Mouse (Mus musculus) right cerebral cortex, postnatal 14 days (tissue): ENCODE measurements around the gene Ppp1r14a.

Experiments used
- DNase-seq: peaks from one replicate; pipeline ENCODE4 v3.0.0; 2022

Ppp1r14a gene

DNA sequence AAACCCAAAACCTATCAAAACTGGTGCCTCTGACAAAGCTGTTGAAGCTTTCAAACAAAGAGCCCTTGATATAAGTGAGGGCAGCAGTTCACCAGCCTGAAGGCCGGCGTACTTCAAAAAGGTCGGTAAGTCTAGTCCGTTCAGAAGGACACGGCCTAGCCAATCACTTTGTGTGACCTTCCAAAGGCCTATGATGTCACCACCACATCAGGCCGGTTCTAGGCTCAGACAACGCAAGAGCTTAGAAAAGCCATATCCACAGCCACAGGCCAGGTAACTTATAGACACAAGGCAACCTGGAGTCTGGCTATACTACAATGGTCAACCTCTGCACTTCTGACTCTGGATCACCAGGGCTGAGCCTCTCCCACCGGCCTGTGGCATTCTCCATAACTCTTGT, 9.2 kb upstream of the Ppp1r14a start:
- no peak for DNase-seq

DNA sequence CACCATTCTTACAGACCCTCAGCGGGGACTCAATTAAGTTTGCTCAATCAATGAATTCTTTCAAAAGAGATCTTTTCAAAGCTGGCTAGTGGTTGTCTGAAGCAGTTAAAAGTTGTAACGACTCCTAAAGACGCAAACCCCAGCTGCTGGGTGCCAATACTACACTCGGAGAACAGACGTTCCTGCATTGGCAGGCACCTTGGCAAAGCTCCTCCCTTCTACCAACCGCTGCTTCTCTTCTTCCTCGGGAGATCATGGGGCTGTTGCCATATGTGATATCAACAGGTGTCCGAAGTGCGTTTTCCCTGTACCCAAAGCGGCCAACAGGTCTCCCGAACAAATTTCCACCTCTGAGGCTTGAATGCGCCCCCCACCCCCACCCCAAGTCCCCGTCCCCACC, 8.3 kb upstream of the Ppp1r14a start:
- DNase-seq, result no peak

DNA sequence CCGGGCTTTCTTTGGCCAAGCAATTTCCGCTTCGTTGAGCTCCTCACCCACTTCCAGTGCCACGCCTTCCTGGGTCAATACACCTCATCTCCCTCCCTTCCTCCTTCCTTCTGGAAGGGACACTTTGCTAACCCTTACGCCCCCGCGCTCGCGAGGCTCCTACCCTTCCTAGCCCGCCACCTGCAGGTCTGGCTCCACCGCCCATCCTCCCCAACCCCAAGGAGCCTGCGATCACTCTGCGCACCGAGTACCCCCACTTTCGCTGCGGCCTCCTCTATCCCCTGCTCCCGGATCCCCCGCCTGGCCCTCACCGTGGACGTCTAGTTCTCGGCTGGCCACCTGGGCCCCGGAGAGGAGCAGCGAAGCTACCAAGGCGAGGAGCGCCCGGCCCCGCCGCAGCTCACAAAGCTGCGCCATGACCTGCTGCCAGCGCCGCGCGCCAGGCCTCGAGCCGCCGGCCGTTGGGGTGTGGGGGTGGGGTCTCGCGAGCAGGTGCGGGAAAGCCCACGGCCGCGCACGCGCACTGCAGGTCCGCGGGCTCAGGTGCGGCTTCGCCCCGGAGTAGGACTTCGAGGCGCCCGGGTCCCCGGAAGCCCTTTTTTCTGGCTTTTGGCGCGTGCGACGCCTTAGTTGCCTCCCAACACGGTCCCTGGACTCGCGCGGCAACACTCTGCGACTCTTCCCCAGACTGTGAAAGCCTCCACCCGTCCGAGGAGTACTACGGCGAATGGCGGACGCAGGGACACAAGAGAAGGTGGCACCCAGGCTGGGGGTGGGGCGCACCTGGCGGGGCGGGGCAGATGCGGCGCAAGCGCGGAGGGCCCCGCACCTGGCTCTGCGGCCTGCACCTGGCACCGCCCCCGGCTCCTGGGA, 7.7 kb upstream of the Ppp1r14a start, which contains the start of gene Spint2:
TSS of gene Spint2 (minus strand) at position 712 of the 873 bp plus-strand sequence.
- no peak for DNase-seq

DNA sequence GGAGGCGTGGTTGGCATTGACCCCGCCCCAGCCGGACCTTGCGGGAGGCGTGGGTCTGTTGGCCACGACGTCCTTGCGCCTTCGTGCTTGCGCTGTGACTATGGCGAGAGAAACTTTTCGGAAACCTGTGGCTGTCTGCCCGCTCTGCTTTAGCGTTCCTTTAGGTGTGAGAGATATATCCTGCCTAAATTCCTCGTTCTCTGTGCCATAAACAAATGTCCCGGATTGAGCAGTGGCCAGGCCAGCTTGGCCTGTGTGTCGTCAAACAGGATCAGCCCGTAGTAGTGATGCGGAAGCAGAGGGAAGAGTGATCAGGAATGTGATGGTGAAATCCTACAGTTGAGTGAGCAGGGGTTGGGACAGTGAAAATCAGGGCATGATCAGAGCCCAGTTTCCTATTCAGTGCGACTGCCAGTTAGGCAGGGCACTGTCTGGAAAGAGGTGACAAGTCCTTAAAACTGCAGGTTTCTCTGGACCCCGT, 7.0 kb upstream of the Ppp1r14a start:
- no peak for DNase-seq

DNA sequence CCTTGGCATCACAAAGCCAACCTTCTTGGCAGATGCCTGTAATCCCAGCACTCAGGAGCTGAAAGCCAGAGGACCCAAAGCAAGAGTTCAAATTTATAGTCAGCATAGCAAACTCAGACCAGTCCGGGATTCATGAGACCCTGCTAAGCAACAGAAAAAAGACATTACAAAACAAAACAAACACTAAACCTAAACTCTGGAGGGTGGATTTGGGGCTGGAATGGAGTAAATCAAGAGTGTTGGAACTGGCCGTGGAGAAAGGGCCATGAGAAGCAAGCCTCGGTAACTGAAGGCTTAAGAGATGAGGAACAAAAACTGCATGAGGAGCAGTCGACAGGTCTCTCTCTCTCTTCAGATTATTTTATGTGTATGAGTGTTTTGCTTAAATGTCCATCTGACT, 5.2 kb upstream of the Ppp1r14a start:
- DNase-seq, result no peak

DNA sequence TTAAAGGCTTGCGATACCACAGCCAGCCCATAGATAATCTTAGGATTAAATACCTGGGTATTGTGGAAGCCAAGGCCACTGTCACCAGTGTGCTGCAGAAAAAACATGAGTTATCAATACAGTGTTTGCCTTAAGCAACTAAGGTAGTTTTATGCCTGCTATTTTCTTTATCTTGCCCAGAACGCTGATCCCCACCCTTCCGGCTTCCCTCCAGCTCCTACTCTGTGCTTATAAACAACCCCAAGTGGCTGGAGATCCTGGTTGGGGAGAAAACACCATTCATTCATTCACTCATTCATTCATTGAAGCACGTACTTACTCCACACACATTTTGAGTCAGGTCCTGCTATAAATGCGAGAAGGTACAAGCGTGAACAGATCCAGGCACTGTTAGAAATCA, 4.6 kb upstream of the Ppp1r14a start:
- no peak for DNase-seq

DNA sequence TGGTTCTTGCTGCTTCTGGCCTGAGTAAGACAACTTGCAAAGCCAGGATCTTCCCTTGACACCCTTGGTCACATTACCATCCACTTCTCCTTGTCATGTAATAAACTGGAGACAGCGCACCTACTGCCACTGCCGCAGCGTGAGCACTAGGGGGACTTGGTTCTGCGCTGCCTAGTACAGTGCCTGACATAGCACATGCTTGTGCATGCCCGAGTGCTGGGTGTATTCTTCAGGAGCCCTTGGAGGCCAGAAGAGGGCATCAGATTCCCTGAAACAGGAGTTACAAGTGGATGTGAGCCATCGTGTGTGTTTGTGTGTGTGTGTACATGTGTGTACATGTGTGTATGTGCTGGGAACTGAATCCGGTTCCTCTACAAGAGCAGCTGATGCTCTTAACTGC, 1.6 kb upstream of the Ppp1r14a start:
- no peak for DNase-seq

DNA sequence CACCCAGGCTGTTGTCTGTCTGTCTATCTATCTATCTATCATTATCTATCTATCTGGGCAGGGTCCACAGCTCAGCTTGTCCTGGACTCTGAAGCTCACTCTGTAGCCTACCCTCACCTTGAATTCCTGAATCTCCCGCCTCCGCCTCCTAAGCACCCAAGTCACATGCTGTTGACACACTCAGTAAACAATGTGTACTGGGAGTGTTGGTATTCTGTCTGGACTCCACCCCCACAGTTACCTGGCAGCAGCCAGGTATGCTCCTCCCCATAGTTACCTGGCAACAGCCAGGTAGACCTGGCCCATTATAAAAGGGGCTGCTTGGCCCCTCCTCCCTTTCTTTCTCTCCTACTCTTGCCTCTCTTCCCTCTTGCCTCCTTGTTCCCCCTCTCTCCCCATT, 1.0 kb upstream of the Ppp1r14a start:
- no peak for DNase-seq

DNA sequence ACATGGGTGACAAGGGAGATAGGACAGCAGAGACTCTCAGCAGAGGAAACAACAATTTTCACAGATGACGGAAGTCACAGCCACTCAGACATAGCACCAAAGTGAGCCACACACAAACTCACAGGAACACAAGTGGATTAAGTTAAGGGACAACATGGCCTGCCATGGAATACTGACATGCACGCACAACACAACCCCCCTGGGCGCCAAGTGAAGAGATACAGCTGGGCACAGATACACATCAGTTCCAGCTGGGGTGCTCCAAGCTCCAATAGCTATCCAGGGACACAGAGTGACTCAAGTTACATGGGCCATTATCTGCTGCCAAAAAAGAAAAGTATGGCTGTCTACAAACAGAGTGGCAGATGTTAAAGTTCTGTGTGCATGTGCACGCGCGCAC, 748 bp downstream of the Ppp1r14a start:
- DNase-seq, result no peak

DNA sequence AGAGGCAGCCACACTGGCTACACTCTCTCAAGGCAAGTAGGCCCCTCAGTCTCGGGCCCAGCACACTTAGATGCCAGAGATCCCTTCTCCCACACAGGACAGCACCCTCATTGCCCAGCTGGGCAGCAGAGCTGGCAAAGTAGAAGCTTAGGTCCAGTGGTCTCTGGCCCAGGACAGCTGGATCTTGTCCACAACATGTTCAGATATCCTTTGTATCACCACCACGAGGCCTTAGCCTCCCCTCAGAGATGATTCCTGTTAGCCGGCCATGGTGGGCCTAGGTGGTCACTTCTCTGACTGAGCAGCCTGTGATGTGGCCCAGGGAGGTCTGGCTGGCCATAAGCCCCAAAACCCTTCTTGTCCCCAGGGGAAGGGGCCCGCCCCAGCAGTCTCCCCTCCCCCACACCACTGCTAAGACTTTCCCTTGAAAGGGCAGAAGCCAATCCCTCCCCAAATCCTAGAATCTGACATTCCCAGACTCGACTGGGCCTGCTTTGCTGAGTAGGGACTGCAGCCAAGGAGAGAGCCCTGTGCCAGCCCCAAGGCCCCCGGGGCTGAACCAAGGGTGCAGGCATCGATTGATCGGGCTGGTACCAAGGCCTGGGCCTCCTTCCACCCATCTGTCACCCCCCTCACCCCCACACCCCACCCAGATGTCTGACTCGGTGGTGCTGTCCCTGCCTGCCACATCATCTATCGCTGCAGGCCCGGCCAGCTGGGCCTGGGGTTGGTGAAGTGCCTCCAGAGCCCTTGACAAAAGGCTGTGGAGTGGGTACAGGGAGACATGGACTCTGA, 1.8 kb downstream of the Ppp1r14a start:
- no peak for DNase-seq

DNA sequence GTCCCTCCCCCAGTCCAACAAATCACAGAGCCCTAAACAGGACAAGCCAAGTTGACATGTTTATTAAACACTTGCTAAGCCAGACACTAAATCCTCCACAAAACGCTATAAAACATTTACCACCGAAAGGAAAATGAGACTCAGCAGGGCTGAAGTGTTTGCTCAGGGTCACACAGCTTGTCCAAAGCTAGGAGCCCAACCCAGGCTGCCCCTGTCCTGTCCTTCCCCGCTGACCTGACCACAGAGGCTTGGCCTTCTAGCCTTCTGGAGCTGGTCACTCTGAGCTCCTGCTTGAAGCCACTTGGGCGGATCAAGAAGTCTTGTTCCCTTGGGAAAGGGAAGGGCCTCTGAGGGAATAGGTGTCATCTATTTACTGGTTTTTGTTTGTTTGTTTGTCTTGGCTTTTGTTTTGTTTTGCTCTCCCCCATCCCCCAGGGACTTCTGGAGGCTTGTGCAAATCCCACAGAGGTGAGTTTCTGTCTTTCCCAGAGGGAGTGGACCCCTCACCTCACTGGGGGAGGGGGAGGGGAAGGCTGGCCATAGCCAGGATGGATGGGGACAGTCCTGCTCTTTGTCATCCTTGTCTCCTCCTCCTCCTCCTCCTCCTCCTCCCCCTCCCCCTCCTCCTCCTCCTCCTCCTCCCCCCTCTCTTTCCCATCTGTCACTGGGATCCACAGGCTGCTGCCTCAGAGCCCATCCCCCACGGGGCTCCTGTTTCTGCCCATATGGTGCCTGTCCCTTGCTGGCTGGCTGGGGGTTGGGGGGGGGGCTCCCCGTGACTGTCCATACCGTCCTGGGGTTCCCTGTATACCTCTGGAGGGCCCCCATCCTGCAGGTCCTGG, 2.7 kb downstream of the Ppp1r14a start:
- DNase-seq, result no peak

DNA sequence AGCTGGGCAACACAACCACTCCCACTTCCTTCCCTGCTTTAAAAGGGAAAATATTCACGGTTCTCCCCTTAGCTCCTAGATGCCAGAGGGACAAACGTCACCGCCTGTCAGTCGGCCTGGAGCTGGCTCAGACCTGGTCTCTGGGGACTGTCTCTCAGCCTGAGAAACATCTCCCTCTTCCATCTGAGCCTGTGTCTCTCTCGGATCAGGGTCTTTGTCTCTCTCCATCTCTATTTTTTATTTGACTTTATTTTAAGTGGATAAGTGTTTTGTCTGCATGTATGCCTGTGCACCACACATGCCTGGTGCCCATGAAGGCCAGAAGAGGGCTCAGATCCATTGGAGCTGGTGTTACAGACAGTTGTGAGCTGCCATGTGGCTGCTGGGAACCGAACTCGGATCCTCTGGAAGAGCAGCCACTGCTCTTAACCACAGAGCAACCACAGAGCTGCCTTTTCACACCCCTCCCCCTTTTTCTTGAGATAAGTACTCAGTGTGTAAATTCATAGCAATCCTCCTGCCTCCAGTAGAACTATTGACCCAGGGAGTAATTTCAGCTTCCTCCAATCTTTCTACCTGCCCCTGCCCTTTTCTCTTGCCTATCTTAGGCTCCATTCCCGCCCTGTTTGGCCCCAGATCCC, 3.5 kb downstream of the Ppp1r14a start:
- no peak for DNase-seq

DNA sequence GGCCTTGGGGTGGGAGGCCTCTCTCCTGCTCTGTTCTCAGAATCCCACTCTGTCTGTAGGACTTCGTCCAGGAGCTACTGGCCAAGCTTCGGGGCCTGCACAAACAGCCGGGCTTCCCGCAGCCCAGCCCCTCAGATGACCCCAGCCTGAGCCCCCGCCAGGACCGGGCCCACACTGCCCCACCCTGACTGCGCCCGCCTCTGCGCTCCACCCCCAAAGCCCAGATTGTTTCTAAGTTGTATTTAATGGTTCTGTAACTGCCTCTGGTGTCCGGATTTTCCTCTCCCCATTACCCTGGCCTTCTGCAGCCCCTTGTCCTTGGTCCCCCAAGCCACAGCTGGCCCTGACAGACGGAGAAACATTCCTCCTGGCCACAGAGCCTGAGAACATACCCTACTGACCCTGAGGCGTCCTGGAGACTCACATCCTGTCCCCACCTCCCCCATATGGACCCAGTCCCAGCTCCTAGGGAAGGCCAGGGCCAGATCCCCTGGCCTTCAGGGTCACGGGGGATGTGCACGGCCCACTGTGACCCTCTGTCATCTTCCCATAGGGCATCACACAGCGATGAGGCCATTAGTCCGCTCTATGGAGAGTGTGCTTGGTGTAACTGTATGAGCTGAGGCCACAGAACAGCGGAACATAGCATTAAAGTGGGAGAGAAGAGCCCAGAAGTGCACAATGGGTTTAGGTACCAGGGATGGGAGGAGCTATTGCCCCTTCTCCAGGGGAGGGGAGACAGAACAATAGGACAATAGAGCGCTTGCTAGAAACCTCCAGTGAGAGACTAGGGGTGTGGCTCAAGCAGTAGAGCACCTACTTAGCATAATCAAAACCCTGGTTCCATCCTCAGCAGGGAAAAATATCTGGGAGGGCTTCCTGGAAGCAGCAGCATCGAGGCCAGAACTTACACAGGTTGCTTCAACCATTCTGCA, 4.3 kb downstream of the Ppp1r14a start:
- no peak for DNase-seq

DNA sequence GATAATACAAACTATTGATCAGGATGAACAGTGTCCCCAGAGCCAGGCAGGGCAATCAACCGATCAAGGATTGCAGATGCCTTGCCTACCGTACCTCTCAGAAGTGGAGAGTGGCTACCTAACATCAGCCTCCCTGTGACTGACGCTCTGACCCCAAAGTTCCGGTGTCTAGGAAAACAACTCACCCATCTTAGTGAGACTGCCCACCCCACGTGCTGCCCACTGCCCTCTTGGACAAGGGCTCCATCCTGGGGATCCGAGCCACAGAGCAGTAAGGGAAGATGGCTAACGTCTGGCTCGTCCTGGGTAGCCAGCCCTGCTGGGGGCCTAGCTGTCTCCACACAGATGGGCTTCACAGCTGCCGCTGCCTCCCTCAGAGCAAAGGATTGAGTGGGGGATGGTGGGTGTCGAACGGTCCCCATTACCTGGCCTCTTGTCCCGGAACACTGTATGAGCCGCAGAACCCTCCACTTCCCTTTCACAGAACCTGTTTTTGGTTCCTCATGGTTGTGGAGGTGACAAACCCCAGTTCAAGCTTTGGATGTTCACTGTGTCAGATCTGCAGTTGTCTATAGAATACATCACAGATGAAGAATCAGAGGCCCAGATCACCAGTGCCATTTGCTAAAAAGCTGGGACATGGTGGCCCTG, 5.1 kb downstream of the Ppp1r14a start:
- no peak for DNase-seq

DNA sequence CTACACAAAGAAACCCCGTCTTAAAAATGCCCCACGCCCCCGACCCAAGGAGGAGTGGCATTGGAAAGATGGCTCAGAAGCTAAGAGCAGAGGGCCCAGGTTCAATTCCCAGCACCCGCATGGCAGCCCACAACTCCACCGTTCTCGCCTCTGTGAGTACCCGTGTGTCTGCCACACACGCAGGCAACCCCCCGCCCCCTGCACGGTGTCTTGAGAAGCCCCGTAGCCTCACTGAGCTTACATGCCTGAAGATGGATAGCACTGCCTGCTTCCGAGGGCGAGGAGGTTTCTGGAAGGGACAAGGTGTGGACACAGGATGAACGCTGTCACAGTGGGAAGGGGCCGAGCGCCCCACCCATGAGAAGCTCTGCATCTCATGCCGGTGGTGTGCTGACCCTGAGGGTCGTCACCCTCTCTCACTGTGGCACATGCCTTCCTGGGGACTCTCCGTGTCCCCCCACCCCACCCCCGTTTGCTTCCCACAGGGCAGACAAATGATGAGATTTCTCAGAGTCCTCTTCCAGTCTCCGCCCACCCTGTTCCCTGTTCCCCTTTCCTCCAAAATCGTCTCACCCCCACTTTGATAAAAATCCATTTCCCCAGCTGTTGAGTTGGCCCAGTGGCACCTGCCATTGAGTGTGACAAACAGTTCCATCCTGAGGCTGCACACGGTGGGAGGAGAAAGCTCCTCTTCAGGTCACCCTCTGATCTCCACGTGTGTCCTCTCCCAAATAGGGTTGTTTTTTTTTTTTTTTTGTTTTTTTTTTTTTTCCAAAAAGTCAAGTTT, 6.9 kb downstream of the Ppp1r14a start:
- DNase-seq, result no peak

DNA sequence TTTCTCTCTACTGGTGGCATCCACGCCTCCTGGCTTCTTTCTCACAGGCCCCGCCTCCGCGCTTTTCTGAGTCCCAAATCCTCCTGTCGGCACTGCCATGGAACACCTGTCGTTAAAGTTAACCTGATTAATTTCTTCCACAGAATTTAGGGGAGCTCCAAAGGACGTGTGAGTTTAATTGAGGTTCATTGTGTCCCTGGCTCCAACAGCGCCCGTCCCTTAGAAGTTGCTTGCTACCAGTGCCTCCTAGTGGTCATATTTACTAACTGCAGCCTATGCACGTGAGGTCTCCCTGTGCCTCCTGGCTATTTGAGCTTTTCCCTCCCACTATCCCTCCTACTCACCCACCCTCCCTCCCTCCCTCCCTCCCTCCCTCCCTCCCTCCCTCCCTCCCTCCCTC, 7.9 kb downstream of the Ppp1r14a start:
- no peak for DNase-seq

DNA sequence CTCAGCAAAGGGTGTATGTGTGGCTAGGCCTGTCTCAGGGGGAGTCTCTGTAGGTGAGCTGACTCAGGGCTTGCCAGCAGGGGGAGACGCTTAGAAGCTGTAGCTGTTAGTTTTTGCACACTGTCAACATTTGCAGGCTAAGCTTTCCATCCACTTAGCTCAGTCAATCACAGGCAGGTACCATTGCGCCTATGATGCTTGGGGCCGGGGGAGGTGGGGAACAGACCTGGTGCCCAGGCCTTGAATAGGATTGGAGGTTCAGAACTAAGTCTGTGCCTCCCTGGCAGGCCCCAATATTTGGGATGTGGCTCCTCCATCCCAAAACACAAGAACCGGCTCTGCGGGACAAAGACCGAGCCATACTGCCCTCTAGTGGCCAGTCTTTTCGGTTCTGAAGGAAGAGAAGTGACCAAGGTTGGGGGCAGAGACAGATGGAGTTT, 12.0 kb downstream of the Ppp1r14a start:
- peak; percentile 77 for DNase-seq

DNA sequence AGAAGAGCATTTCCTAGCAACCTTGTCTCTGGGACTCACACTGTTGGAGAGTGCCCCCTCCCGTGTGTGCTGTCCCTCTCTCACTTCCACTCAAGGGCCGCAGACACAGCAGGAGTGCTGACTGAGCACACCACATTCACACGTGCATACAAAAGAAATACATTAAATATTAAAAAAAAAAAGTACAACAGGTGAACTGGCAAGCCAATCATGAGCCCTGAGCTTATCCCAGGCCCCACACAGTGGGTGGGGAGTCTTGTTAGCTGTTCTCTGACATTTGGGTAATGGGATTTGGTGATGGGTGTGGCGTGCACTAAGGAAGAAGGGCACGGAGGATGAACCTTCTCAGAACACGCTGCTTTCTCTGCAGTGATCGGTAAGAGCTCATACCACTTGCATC, 13.5 kb downstream of the Ppp1r14a start:
- no peak for DNase-seq

DNA sequence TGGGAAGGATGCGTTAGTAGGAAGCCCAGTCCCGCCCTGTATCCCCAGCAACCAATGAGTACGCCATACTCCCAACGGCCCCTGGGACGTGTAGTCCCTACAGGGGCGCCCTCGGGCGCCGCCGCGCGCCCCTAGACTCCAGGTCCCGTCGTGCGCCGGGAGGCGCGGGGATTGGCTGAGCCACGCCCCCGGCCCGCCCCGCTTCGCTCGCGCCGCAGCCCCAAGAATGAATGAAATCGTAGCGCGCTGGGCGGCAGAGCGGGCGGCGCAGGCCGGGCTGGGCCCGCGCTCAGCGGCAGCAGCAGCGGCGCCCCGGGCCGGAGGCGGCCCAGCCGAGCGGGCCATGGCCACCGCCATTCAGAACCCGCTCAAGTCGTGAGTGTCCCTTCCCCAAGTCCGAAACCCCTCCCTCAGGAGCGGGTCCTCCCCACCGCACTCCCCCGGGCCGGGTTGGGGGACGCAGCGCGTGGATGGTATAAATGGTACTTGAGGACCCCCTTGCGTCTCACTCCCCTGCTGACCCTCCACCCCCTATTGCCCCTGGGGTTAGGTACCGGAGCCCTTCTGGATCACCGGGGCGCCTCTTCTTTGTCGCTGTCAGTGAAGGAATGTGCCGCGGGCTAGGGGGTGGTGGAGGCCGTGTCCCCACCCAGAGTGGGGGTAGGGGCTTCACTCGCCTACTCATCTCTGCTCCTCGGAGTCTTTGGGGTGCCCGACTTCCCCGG, 14.8 kb downstream of the Ppp1r14a start, which contains the start of gene Dpf1:
TSS of gene Dpf1 (plus strand) at position 214 of the 725 bp plus-strand sequence.
- peak; percentile 91 for DNase-seq
